Mouse (Mus musculus): Measurements from ENCODE around the gene Chrm3.

Gene Chrm3

GRCm38 (mm10) chr13:10236279-10236678 lies 124.4 kb downstream of the Chrm3 start:
- no peak for DNase-seq (ENCODE audit: low spot score)

GRCm38 (mm10) chr13:10235391-10236169 lies 125.1 kb downstream of the Chrm3 start:
- DNase-seq (ENCODE audit: low spot score): no peak

DNA sequence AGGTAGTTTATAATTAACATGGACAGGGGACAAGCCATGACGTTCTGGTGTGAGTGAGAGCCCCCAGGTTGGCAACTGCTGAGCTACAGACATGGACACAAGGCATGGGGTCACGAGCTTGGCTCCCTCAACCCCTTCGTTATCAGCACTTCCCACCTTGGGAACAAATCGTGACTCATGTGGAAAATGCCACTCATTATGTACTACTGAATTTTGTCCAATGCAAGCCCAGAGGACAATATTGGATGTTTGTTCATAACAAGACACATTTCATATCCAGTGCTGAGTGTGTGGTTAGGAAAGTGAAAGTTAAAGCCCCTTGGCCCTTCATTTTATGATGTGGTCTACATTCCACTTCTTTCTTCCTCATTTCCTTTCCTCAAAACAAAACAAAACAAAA lies 140.2 kb downstream of the Chrm3 start:
- DNase-seq (ENCODE audit: low spot score): no peak

DNA sequence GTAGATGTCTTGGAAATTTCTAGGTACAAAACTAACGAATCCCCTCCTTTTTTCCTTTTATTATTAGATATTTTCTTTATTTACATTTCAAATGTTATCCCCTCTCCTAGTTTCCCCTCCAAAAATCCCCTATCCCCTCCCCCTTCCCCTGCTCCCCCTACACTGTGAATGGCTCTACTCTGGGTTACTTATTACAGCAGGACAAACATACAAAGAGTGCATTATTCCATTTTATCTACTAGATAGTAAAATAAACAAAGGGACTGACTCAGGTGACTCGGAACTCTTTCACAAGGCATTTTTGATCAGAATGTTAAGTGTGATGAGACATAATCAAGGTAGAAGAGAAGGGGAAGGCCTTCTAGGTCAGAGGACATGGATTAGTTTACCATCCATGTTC lies 148.5 kb downstream of the Chrm3 start:
- no peak for DNase-seq (ENCODE audit: low spot score)

DNA sequence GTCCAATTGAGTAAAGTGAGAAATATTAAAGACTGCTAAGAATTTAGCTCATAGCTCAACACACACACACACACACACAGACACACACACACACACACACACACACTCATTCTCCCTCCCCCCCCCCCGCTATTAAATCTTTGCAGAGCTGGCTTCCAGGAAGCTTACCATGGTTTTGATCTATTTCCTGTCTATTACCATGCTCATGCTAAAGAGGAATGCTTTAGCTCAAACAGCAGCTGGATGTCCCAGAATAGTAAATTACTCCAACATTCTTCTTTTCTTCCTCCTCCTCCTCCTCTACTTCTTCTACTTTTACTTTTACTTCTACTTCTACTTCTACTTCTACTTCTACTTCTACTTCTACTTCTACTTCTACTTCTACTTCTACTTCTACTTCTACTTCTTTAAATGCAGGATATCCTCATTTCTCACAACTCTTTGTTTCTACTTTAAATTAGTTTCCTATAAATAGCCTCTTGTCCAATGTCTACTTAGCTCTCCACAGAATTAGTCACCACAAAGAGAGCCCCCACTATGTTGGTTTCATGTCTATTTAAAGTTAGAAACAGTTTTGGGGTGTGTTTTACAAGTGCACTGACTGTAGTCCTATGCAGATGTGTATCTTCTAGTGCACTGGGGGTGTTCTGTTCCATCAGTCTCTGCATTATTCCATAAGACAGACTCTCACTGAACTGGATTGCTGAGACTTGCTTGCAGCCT lies 150.0 kb downstream of the Chrm3 start:
- no peak for DNase-seq (ENCODE audit: low spot score)

DNA sequence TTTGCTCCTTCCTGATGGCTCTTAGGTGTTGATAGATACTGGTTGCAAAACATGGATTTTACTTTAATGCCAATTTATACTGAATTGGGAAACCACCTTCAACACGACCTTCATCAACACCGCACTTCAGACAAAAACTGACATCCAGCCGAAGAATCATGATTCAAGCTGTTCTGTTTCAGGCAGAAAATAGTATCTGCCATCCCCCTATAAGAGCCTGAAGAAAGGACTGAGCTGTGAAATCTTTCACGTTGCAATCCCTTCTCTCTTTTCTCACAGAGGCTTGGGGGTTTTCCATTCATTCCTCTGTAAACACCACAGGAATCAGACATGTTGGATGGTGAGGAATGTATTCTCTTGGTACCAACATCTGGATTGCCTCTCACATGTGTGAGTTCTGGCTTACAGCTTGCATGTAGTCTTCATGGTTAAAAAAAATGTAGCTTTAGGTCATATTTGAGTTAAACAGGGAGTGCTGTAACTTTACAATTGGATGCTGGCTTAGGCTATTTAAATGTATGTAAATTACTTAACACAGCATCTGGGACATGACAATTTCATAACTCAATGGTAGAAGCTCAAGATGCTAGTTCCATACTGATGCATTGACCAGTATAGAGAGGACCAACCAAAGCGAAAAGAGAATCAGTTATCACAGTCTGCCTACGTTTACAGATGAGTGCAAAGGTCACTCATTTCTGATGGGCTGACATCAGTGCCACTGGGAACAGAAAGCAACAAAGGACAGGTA lies 161.3 kb downstream of the Chrm3 start:
- DNase-seq (ENCODE audit: low spot score): peak; percentile 46

- DNase-seq (ENCODE audit: low spot score): no peak
These were observed 170.8 kb downstream of the Chrm3 start for GRCm38 (mm10) chr13:10189829-10190228.

GRCm38 (mm10) chr13:10187926-10188325 lies 172.7 kb downstream of the Chrm3 start:
- no peak for DNase-seq (ENCODE audit: low spot score)

GRCm38 (mm10) chr13:10183837-10184236 lies 176.8 kb downstream of the Chrm3 start:
- no peak for DNase-seq (ENCODE audit: low spot score)

GRCm38 (mm10) chr13:10182756-10183155 lies 177.9 kb downstream of the Chrm3 start:
- no peak for DNase-seq (ENCODE audit: low spot score)

- no peak for DNase-seq (ENCODE audit: low spot score)
These were observed 190.1 kb downstream of the Chrm3 start for GRCm38 (mm10) chr13:10170529-10170928.

DNA sequence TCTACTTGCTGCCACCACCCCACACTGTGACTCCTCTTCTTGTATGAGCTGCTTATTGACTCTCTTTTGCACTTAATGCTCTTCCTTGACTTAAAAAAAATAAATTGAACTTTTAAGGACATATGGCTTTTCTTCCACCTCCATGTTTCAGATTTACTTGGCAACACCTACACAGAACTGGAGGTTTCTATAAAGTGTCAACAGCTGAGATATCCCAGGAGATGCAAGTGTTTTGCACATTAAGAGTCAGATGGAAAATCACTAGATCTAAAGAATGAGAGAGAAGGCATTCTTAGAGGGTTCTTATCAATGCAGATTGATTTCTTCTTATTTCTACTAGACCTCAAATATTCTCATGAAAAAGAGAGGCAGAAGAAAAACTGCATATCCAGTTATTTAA lies 197.3 kb downstream of the Chrm3 start:
- DNase-seq (ENCODE audit: low spot score): no peak

DNA sequence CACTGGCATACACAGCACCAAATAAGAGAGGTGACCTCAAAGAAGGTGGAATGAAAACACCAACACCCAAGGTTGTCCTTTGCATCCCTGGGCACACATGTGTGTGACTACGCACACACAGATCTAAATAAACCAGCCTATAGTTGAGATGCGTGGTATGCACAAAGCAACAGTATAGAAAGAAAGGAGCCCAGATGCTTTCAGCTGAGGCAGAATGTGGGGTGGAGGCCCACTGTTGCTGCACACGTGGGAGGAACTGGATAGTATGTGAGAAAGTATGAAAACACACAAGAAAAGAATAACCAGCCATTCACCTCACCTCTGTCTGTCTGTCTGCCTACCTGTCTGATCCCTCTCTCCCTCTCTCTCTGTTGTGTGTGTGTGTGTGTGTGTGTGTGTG lies 203.2 kb downstream of the Chrm3 start:
- DNase-seq (ENCODE audit: low spot score): no peak

GRCm38 (mm10) chr13:10140573-10140972 lies 220.1 kb downstream of the Chrm3 start:
- DNase-seq (ENCODE audit: low spot score): no peak

- DNase-seq (ENCODE audit: low spot score): no peak
These were observed 221.8 kb downstream of the Chrm3 start for GRCm38 (mm10) chr13:10138878-10139277.

DNA sequence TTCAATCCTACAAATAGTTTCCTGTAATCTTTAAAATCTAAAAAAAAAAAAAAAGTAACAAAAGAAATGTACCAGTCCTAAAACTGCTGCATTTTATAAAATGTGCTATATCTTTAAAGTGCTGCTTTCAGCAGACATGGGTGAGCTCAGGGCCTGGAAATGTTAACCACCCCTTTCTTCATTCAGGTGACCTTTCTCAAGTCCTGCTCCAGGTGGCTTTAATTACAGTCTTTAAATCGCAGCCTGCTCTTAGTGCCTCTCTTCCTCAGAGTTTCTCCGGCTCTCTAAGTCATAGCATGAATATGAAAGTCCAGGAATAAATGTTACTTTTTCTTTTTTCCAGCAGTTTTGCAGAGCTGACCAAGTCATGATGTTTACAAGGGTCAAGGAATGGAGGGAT lies 229.6 kb downstream of the Chrm3 start:
- no peak for DNase-seq (ENCODE audit: low spot score)

- DNase-seq (ENCODE audit: low spot score): no peak
These were observed 248.4 kb downstream of the Chrm3 start for GRCm38 (mm10) chr13:10112211-10112610.

DNA sequence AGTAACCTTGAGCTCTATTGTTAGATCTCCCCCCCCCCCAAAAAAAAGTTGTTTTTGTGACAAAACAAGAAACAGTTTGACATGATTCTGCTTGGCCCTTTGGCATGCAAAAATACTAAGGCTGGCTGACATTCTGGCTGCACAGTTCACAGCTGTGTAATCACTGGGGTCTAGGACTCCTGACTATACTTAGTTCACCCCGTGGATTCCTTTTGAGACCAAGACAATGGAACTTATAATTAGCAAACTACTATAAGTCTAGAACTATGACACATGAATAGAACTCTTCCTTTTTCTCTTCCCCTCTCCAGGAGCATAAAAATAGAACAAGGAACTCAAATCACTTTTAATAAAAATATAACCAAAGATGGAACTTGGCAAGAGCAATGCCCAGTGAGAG lies 251.1 kb downstream of the Chrm3 start:
- DNase-seq (ENCODE audit: low spot score): no peak

DNA sequence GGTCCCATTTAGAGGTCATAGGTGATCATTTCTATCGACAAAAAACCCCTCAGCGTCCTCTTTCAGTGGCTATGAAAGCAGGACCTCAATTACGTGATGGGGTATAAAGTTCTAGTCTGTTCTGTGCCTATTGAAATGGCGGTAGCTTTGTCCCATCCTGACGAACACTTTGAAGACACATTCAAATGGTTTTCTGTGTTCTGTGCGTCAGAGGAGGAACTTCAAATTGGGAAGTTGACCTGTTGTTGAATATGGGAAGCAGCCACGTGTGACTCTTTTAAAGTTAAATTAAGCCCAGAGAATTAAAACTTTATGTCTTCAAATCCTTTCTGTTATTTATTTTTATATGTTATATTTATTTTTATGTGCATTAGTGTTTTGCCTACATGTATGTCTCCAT lies 253.3 kb downstream of the Chrm3 start:
- DNase-seq (ENCODE audit: low spot score): no peak

DNA sequence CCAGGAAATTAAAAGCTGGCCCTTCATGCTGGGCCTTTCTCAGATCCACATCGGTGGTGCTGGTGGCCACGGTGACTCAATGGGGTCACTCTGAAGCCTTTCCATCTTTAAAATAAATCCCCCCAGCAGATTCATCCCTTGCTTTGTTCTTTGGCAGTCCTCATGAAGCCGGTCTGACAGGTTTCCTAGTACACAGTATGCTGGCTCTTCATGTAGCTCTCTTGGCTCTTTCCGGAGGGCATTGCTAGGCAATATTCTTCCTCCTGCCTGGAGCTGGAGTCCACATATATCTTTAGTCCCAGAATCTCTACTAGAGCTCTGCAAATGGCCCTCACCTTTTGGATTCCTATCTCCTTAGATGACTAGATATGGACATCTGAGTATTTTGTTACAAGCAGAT lies 269.9 kb downstream of the Chrm3 start:
- DNase-seq (ENCODE audit: low spot score): no peak

DNA sequence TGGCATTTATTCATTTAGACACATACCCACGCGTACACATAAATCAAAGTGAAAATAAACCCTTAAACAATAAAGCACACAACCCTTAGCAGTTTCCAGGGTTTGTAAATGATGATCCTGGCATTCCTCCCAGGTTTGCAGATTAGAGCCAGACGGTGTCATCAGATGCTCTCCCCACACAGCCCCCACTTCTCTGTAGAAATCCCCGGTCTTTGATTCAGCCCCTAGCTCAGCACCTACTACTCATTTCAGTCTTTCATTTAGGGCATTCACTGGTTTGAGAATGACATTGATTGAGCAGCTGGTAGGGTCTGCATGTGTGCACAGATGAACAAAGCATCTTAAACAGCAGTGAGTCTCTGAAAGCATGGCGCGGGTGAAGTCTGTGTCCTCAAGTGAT lies 274.3 kb downstream of the Chrm3 start:
- peak; percentile 8 for DNase-seq (ENCODE audit: low spot score)

- DNase-seq (ENCODE audit: low spot score): no peak
These were observed 278.7 kb downstream of the Chrm3 start for GRCm38 (mm10) chr13:10081896-10082426.

DNA sequence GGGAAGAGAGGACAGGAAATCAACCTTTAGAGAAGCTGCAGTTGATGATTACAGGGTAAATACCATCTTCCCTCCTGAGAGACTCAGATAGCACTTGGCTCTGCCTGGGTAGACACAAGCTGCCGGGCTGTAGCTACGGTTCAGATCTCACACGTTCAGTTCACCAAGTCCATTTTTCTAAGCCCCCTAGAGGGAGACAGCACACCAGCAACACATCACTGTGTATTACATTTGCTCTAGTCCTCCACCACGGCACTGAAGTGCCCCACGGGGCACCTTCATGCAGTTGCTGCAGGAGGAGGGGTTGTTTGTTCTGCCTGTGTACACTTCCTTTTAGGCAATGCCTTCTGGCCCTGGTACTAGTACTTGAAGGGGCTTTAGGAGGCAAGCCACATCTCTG lies 289.5 kb downstream of the Chrm3 start:
- peak; percentile 28 for DNase-seq (ENCODE audit: low spot score)

All from left cerebral cortex, adult 11 months (tissue).